Mouse (Mus musculus) lung, embryonic 14.5 days (tissue): ENCODE data around the gene Lrrc66. TPM values are rescaled to one million over a fixed set of nuclear protein-coding genes. Genes with fewer than 3 reads are reported as not detected.

ENCODE experiments used
- ATAC-seq: fragments of 200-750 bp; cut with Nextera tagmentation; 2 replicates; pipeline ENCODE4 v1.8.0; 2017; ENCODE audit warnings: mild to moderate bottlenecking, moderate TSS enrichment, moderate library complexity; ENCODE audit not compliant: insufficient read depth
- DNase-seq: peaks from one replicate; pipeline ENCODE4 v3.0.0-alpha.2; 2015
- H3K27ac ChIP-seq: fragments of 300-500 bp; sonication (generic); 2 replicates; pipeline ENCODE4 v1.5.1; 2014; ENCODE audit warnings: low read depth, mild to moderate bottlenecking, moderate library complexity
- H3K27me3 ChIP-seq: fragments of 300-500 bp; sonication (generic); 2 replicates; pipeline ENCODE4 v1.6.1; 2014; ENCODE audit warnings: low read length, control low read depth; ENCODE audit not compliant: insufficient read depth
- H3K36me3 ChIP-seq: fragments of 300-500 bp; sonication (generic); 2 replicates; pipeline ENCODE4 v1.6.1; 2014; ENCODE audit warnings: control low read depth; ENCODE audit not compliant: insufficient read depth
- H3K4me1 ChIP-seq: fragments of 300-500 bp; sonication (generic); 2 replicates; pipeline ENCODE4 v1.6.1; 2014; ENCODE audit warnings: antibody characterized with exemption, control low read depth; ENCODE audit not compliant: insufficient read depth
- H3K4me2 ChIP-seq: fragments of 300-500 bp; sonication (generic); 2 replicates; pipeline ENCODE4 v1.6.1; 2014; ENCODE audit warnings: mild to moderate bottlenecking
- H3K4me3 ChIP-seq: fragments of 300-500 bp; sonication (generic); 2 replicates; pipeline ENCODE4 v1.5.1; 2014; ENCODE audit warnings: low read depth, low read length
- H3K9ac ChIP-seq: fragments of 300-500 bp; sonication (generic); 2 replicates; pipeline ENCODE4 v1.6.1; 2014
- H3K9me3 ChIP-seq: fragments of 300-500 bp; sonication (generic); 2 replicates; pipeline ENCODE4 v1.6.1; 2016; ENCODE audit warnings: low read depth, low read length, control low read depth
- CTCF ChIP-seq: IDR thresholded peaks from 2 replicates; pipeline ENCODE4 v1.5.1; 2016; ENCODE audit warnings: antibody characterized with exemption, low read depth
- WGBS: fragments of 180-500 bp; shearing (Covaris S2); extraction: QIAGEN DNeasy Blood & Tissue Kit; methylation state at CpG from one replicate; pipeline ENCODE4 v1.1.7; 2014; 5-methylcytosine and 5-hydroxymethylcytosine counted together
- polyA plus RNA-seq: library from polyadenylated mRNA; unstranded; fragments of >200 nt; fragmentation: Nextera tagmentation; extraction: Ambion mirVana; gene quantifications from 2 replicates; pipeline ENCODE4 v1.2.1, GENCODE M21; 2014

Gene Lrrc66
- not detected in 2 replicates for polyA plus RNA-seq

DNA sequence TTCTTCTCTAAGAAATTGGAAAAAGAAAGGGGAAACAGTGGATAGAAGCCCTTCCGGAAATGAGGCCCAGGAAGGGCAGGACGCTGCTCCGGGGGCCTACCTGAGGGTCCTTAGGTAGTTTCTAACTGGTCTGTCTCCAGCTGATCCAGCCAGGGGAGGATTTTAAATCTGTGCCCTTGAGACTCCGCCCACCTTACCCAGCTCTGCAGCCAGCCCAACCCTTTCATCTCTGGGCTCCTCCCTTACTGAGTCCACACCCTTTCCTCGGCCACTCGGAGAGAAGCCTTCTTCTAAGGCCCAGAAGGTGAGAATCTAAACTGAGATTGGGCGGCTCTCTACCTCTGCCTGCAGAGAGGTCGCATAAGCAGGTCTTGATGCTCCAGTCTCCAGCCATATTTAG is at the start of gene Lrrc66:
TSS of gene Lrrc66 (minus strand) at position 236 of the 400 bp plus-strand sequence.
- H3K27ac ChIP-seq: no peak within 1 kb of the TSS
- H3K36me3 ChIP-seq: peaks cover 24% of the 10 kb centered on the region; the same call in 1 of the 2 replicates
- TF ChIP-seq CTCF: no peak
- WGBS: 69% methylated on average over 8 of the region's 8 CpGs
- no peak within 1 kb of the TSS for H3K4me3 ChIP-seq
- H3K9ac ChIP-seq: no peak within 1 kb of the TSS
- no peak within 1 kb of the TSS for H3K4me2 ChIP-seq
- ATAC-seq (no peak), DNase-seq (no peak)
- H3K4me1 ChIP-seq: no peaks in the 10 kb centered on the region
- no peaks in the 10 kb centered on the region; the same call in 1 of the 2 replicates for H3K9me3 ChIP-seq
- H3K27me3 ChIP-seq: no peaks in the 10 kb centered on the region

DNA sequence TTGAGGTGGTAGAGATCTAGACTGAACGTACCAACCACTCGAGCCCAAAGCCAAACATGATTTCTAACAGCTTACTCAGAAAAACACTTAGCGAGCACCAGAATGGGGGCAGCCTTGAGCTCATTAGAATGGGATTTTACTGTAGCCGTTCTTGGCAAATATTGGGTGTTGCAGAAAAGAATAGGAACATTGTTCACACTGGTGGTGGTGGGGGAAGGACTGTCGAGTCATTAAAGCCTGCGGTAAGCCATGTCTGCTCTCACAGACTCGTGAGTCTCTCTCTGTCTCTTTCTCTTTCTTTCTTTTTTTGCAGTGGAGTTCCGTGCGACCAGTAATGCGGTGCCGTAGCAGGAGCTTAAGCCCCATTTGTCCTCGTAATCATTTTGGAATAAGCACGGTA is 44.3 kb upstream of the Lrrc66 start:
- Histone ChIP-seq H3K4me1 (no peaks in the 10 kb centered on the region), H3K9ac (no peak overlapping the region), H3K9me3 (no peaks in the 10 kb centered on the region), H3K36me3 (no peaks in the 10 kb centered on the region), H3K27ac (no peak overlapping the region), H3K4me3 (no peak overlapping the region), H3K4me2 (peak overlapping the region; percentile 28; the same call in 1 of the 2 replicates), H3K27me3 (no peaks in the 10 kb centered on the region)
- DNase-seq (peak; percentile 54), ATAC-seq (no peak)
- 59% methylated on average over 13 of the region's 13 CpGs for WGBS
- no peak for TF ChIP-seq CTCF

DNA sequence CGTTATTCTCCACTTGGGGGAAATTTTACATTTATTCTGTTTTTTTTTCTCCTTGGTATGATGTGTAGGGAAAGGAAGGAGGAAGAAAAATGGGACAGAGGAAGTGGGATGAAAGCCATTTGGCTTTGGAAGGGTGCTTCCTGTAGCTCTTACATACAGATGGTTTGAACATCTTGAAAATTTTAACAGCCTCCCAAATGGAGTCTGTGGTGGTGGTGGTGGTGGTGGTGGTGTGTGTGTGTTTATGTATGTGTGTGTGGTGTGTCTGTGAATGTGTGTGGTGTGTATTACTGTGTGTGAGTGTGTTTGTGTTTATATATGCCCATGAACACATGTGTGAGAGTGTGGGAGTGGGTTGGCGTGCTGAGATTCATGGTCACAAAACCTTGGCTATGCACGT is 43.3 kb upstream of the Lrrc66 start:
- Histone ChIP-seq H3K4me3 (no peak overlapping the region), H3K9ac (no peak overlapping the region), H3K4me2 (no peak overlapping the region), H3K36me3 (no peaks in the 10 kb centered on the region), H3K9me3 (no peaks in the 10 kb centered on the region), H3K4me1 (no peaks in the 10 kb centered on the region), H3K27me3 (no peaks in the 10 kb centered on the region), H3K27ac (no peak overlapping the region)
- 72% methylated on average over 3 of the region's 3 CpGs for WGBS
- ATAC-seq (no peak), DNase-seq (no peak)
- TF ChIP-seq CTCF: no peak

DNA sequence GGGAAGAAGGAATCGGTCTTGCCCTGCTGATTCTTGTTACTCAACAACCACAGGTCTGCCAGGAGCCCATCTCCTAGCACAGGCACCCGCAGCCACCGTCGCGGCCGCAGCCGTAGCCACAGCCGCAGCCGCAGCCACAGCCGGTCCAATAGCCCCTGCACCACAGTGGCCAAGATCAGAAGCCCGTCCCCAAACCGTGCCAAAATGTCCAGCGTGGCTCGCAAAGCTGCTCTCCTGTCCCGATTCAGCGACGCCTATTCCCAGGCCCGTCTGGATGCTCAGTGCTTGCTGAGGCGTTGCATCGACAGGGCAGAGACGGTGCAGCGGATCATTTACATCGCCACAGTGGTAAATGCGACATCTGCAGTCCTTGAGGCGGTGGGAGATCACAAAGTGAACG is 37.1 kb upstream of the Lrrc66 start:
- 45% methylated on average over 26 of the region's 26 CpGs for WGBS

DNA sequence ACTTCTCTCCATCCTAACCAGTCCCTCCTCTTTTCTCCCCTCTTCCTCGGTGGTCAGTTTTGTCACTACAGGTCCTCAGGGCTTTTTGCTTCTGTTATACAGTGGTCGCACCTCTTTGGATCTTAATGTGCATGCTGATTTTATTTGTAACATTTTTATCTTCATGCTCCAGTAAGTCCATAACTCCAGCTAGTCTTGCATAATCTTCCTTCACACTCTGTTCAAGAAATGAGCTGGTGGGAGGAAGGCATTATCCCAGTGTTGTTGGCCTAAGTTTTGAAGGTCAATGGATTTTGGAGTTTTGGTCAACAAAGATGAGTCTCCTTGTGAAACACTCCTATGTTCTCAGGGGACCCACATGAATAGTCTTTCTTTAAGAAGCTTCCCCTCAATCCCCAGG is 35.6 kb upstream of the Lrrc66 start:
- H3K9ac ChIP-seq: no peak overlapping the region
- H3K27me3 ChIP-seq: no peaks in the 10 kb centered on the region
- TF ChIP-seq CTCF: no peak
- DNase-seq (no peak), ATAC-seq (no peak)
- 72% methylated on average over 2 of the region's 2 CpGs for WGBS
- no peak overlapping the region for H3K4me2 ChIP-seq
- H3K36me3 ChIP-seq: no peaks in the 10 kb centered on the region
- peaks cover 4% of the 10 kb centered on the region; the same call in 1 of the 2 replicates for H3K4me1 ChIP-seq
- H3K27ac ChIP-seq: no peak overlapping the region
- no peaks in the 10 kb centered on the region for H3K9me3 ChIP-seq
- no peak overlapping the region for H3K4me3 ChIP-seq

More for the DNA sequence above, 37.1 kb upstream of the Lrrc66 start:
- peaks cover 4% of the 10 kb centered on the region; the same call in 1 of the 2 replicates for H3K4me1 ChIP-seq
- H3K4me3 ChIP-seq: no peak overlapping the region
- ATAC-seq: no peak
- DNase-seq: no peak
- H3K9ac ChIP-seq: no peak overlapping the region
- no peak overlapping the region for H3K27ac ChIP-seq
- no peak for TF ChIP-seq CTCF
- H3K36me3 ChIP-seq: no peaks in the 10 kb centered on the region
- H3K27me3 ChIP-seq: no peaks in the 10 kb centered on the region
- H3K4me2 ChIP-seq: no peak overlapping the region
- H3K9me3 ChIP-seq: no peaks in the 10 kb centered on the region

DNA sequence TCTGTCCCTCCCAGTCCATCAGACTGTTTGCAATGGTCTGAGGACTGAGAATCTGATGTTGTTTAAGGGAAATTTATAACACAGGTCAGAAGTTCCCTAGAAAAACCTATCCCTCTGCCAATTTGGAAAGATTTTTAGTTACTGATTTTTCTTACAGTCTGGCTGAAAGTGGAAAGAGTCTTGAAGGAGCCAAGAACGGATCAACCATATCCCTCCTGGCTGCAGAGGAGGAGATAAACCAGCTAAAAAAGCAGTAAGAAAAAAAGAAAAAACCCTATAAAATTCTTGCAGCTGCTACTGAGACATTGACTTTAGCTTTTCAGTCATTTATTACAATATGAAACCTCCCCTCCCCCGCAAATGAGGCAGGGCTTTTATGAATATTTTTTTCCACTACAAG is 34.4 kb upstream of the Lrrc66 start:
- no peaks in the 10 kb centered on the region for H3K27me3 ChIP-seq
- no peaks in the 10 kb centered on the region for H3K36me3 ChIP-seq
- H3K27ac ChIP-seq: no peak overlapping the region
- TF ChIP-seq CTCF: no peak
- 50% methylated on average over 2 of the region's 2 CpGs for WGBS
- peak; percentile 34 for DNase-seq
- H3K4me1 ChIP-seq: peaks cover 4% of the 10 kb centered on the region; the same call in 1 of the 2 replicates
- no peak overlapping the region for H3K9ac ChIP-seq
- no peak for ATAC-seq
- H3K9me3 ChIP-seq: no peaks in the 10 kb centered on the region
- no peak overlapping the region for H3K4me2 ChIP-seq
- no peak overlapping the region for H3K4me3 ChIP-seq

DNA sequence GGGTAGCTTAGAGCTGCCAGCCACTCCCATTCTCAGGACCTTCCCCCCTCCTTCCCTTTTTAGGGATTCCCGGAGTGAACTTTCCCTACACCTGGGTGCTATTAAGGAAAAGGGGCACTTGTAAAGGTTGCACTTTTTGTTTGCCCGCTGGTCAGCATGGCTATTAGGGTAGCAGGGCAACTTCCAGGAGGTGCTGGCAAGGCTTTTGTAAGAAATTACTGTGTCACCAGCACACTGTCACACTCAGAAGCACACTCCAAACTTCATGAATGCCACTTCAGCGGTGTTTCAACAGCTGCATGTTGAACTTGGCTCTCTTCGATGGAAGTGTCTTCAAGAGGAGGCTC is 19.5 kb upstream of the Lrrc66 start:
- peak overlapping the region; percentile 51 for H3K4me3 ChIP-seq
- no peaks in the 10 kb centered on the region for H3K36me3 ChIP-seq
- peak overlapping the region; percentile 98 for H3K4me2 ChIP-seq
- no peak overlapping the region for H3K9ac ChIP-seq
- no peaks in the 10 kb centered on the region for H3K9me3 ChIP-seq
- peaks cover 49% of the 10 kb centered on the region for H3K27me3 ChIP-seq
- 2% methylated on average over 4 of the region's 4 CpGs for WGBS
- DNase-seq (peak; percentile 54), ATAC-seq (no peak)
- H3K27ac ChIP-seq: no peak overlapping the region
- no peak for TF ChIP-seq CTCF
- 0 out of 2 replicates have a peak, but pooled peaks cover 4% of the 10 kb centered on the region for H3K4me1 ChIP-seq
